Mouse (Mus musculus) megakaryocyte, embryonic 14.5 days (primary cell): ENCODE data around the gene Mstn. TPM values are rescaled to one million over a fixed set of nuclear protein-coding genes. Genes with fewer than 3 reads are reported as not detected.

Experiments used
- H3K27me3 ChIP-seq: replicated peaks from 2 replicates; pipeline ENCODE3; 2012; ENCODE audit warnings: inconsistent platforms
- H3K36me3 ChIP-seq: replicated peaks from 2 replicates; pipeline ENCODE3; 2012; ENCODE audit warnings: low read length, inconsistent platforms, mixed read lengths
- H3K4me1 ChIP-seq: 2 replicates; pipeline ENCODE4 v1.6.1; 2012; ENCODE audit warnings: inconsistent platforms
- H3K4me3 ChIP-seq: replicated peaks from 2 replicates; pipeline ENCODE3; 2012; ENCODE audit warnings: moderate library complexity, mild to moderate bottlenecking, inconsistent platforms
- H3K9me3 ChIP-seq: 2 replicates; pipeline ENCODE4 v1.6.1; 2012; ENCODE audit warnings: inconsistent platforms
- FLI1 ChIP-seq: IDR thresholded peaks from 2 replicates; pipeline ENCODE4 v1.6.1; 2012; ENCODE audit warnings: low read length, inconsistent platforms, mixed read lengths
- GATA1 ChIP-seq: IDR thresholded peaks from 3 replicates; pipeline ENCODE4 v1.6.1; 2012; ENCODE audit warnings: mixed read lengths, low read length, inconsistent platforms, borderline replicate concordance
- polyA plus RNA-seq: library from polyadenylated mRNA; stranded (reverse); fragments of >175 nt; gene quantifications from 2 replicates; pipeline ENCODE4 v1.2.3, GENCODE M21; 2012; ENCODE audit warnings: low replicate concordance; ENCODE audit not compliant: insufficient read depth

Mstn gene
- polyA plus RNA-seq, 1 experiment = not detected

GRCm38 (mm10) chr1:53093180-53093579, 31.7 kb downstream of the Mstn start:
- no peaks in the 10 kb centered on the region for H3K9me3 ChIP-seq
- no peak overlapping the region for H3K4me3 ChIP-seq
- H3K27me3 ChIP-seq = no peaks in the 10 kb centered on the region
- TF ChIP-seq FLI1 (no peak), GATA1 (no peak)
- peaks cover 7% of the 10 kb centered on the region for H3K4me1 ChIP-seq
- no peaks in the 10 kb centered on the region for H3K36me3 ChIP-seq

- Histone ChIP-seq H3K4me3 (no peak overlapping the region), H3K36me3 (no peaks in the 10 kb centered on the region), H3K9me3 (no peaks in the 10 kb centered on the region), H3K4me1 (no peaks in the 10 kb centered on the region), H3K27me3 (no peaks in the 10 kb centered on the region)
- TF ChIP-seq FLI1 (no peak), GATA1 (no peak)
These were observed 49.1 kb downstream of the Mstn start for GRCm38 (mm10) chr1:53110561-53110960.

Other genes with a start within 250 kb of the Mstn start
- gene Inpp1, start 244.0 kb upstream of the Mstn start, polyA plus RNA-seq = 0.93 and 1.6 TPM in 2 replicates
- 3.2 TPM in 1 of 2 replicates, not detected in the other for gene Hibch, start 216.7 kb upstream of the Mstn start, polyA plus RNA-seq
- gene 1700019D03Rik, start 41.5 kb upstream of the Mstn start, polyA plus RNA-seq = 1.3 TPM in 1 of 2 replicates, not detected in the other
- gene 1700019A02Rik, start 126.0 kb downstream of the Mstn start, polyA plus RNA-seq = not detected in 2 replicates
- gene Pms1, start 235.4 kb downstream of the Mstn start, polyA plus RNA-seq = 0.23 TPM in 1 of 2 replicates, not detected in the other
- gene Ormdl1, start 235.5 kb downstream of the Mstn start, polyA plus RNA-seq = 0.66 TPM in 1 of 2 replicates, not detected in the other
- not detected in 2 replicates for gene Gm28778, start 235.5 kb downstream of the Mstn start, polyA plus RNA-seq